Mouse (Mus musculus) erythroblast, embryonic 14.5 days (primary cell): Measurements from ENCODE around the gene Otub1.

Source experiments
- GATA1 ChIP-seq: IDR thresholded peaks from 2 replicates; pipeline ENCODE4 v1.6.1; 2012; ENCODE audit warnings: low read length, inconsistent platforms, mixed read lengths
- TAL1 ChIP-seq: IDR thresholded peaks from 3 replicates; pipeline ENCODE4 v1.6.1; 2012; ENCODE audit warnings: low read length, inconsistent platforms, mixed read lengths

DNA sequence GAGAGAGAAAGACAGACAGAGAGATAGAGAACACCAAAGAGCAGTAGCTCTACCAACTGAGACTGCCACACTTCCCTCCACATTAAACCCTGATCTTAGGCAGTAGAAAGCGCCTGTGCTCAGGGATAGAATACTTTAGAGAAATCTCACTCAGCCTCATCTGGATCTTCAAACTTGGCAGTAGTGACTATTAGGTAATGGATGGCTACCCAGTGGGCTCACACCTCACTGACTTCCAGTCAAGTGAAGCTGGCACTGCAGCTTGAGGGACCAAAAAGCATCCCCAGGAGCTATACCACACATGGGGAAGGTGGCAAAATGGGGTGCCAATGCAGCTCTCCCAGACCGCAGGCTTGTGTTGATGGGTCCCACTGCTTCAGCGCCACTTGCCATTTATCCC lies 18.1 kb upstream of the Otub1 start:
- TF ChIP-seq GATA1 (no peak), TAL1 (no peak)
